Mouse (Mus musculus) intestine, embryonic 14.5 days (tissue): ENCODE results near the gene D430042O09Rik. TPM values are rescaled to one million over a fixed set of nuclear protein-coding genes. Genes with fewer than 3 reads are reported as not detected.

Experiments used
- ATAC-seq: fragments of 200-750 bp; cut with Nextera tagmentation; replicated peaks from 2 replicates; pipeline ENCODE4 v1.8.0; 2017; ENCODE audit warnings: low read depth, moderate number of reproducible peaks, moderate TSS enrichment, moderate library complexity; ENCODE audit not compliant: low FRiP score, low TSS enrichment
- DNase-seq: peaks from one replicate; pipeline ENCODE4 v3.0.0-alpha.2; 2018; ENCODE audit warnings: low spot score
- H3K27ac ChIP-seq: fragments of 300-500 bp; sonication (generic); 2 replicates; pipeline ENCODE4 v1.5.1; 2014; ENCODE audit warnings: low read depth, mild to moderate bottlenecking, control low read depth
- H3K27me3 ChIP-seq: fragments of 300-500 bp; sonication (generic); replicated peaks from 2 replicates; pipeline ENCODE4 v1.6.1; 2014; ENCODE audit warnings: low read length, control low read depth; ENCODE audit not compliant: control insufficient read depth, insufficient read depth
- H3K36me3 ChIP-seq: fragments of 300-500 bp; sonication (generic); 2 replicates; pipeline ENCODE4 v1.6.1; 2014; ENCODE audit warnings: low read length, control low read depth; ENCODE audit not compliant: control insufficient read depth, insufficient read depth
- H3K4me1 ChIP-seq: fragments of 300-500 bp; sonication (generic); replicated peaks from 2 replicates; pipeline ENCODE4 v1.6.1; 2014; ENCODE audit warnings: low read length, control low read depth, mixed read lengths; ENCODE audit not compliant: control insufficient read depth, insufficient read depth
- H3K4me2 ChIP-seq: fragments of 300-500 bp; sonication (generic); 2 replicates; pipeline ENCODE4 v1.6.1; 2014; ENCODE audit warnings: low read length
- H3K4me3 ChIP-seq: fragments of 300-500 bp; sonication (generic); 2 replicates; pipeline ENCODE4 v1.5.1; 2014; ENCODE audit warnings: low read depth, low read length, control low read depth, mixed read lengths
- H3K9ac ChIP-seq: fragments of 300-500 bp; sonication (generic); 2 replicates; pipeline ENCODE4 v1.6.1; 2014; ENCODE audit warnings: mild to moderate bottlenecking, low read length
- H3K9me3 ChIP-seq: fragments of 300-500 bp; sonication (generic); 2 replicates; pipeline ENCODE4 v1.6.1; 2016; ENCODE audit warnings: low read length, control low read depth; ENCODE audit not compliant: control insufficient read depth
- WGBS: fragments of 180-500 bp; shearing (Covaris S2); extraction: QIAGEN DNeasy Blood & Tissue Kit; methylation state at CpG from one replicate; pipeline ENCODE4 v1.1.7; 2014; 5-methylcytosine and 5-hydroxymethylcytosine counted together
- polyA plus RNA-seq: library from polyadenylated mRNA; unstranded; fragments of >200 nt; fragmentation: Nextera tagmentation; extraction: Ambion mirVana; gene quantifications from 2 replicates; pipeline ENCODE4 v1.2.1, GENCODE M21; 2014

The D430042O09Rik gene
- polyA plus RNA-seq, 1 experiment from 2014 or later, result 7.7 TPM

DNA sequence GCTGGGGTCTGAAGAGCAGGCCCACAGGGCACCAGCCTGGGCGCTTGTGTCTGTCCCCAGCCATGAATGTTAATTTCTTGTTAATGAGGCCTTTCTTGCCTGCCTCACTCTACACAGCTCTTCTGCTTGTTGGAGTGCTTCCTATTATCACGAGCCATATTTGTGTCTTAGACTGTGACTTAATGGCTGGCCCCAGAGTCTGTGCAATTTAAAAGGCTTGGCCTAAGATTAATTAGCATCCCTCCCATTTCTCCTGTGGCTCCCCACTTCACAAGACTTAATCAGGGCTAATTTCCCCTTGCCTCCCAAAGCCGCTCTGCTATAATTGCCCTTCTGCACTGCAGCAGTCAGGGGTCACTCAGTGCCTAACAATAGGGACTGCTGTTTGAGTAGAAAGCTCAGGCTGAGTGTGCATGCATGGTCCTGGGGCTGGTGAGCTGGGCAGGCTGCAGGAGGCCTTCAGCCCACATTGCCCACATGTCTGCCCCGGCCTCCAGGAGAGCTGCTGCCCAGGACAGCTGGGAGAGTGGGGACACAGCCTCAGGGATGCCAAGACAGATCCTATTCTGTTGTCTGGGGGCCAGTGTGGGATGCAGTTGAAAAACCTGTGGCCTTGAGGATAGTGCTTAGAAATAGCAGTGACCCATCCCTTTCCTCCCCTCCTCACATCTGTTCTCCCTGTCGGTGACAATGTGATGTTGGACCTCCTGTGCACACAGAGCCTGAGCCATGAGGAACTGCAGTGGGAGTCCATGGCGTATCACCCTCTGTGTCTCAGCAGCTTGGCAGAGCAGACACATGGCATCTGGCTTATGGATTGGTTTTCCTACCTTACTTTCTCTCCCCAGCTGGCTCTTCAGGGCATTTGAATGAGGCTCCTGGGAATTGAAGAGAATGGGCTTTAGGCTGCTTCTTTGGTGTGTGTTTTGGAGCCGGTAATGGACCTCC is 55.5 kb downstream of the D430042O09Rik start:
- Histone ChIP-seq H3K4me1 (no peaks in the 10 kb centered on the region), H3K36me3 (peaks cover 16% of the 10 kb centered on the region; the same call in 1 of the 2 replicates), H3K9ac (no peak overlapping the region), H3K27ac (no peak overlapping the region), H3K4me2 (no peak overlapping the region), H3K9me3 (no peaks in the 10 kb centered on the region), H3K27me3 (no peaks in the 10 kb centered on the region), H3K4me3 (no peak overlapping the region)
- 66% methylated on average over 7 of the region's 7 CpGs for WGBS
- ATAC-seq, result 0 out of 2 replicates have a peak, but pooled peaks have one; percentile 66
- DNase-seq, result no peak

DNA sequence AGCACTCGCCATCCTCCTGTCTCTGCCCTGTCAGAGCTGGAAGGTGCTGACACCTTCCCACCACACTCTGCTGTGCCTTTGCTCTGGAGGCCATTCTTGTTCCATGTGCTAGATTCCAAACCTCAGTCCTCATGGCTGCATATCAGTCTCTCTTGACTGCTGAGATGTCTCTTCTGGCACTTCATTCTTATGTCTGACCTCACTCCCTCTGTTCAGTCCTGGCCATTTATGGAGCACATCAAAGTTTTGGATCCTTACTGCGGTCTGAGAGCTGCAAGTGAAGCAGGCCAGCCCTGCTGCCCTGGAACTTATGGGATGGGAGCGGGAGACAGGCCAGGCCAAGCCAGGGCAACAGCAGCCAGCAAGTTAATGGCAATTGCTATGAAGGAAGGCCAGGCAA is 56.7 kb downstream of the D430042O09Rik start:
- WGBS, result 90% methylated on average over 3 of the region's 3 CpGs
- Histone ChIP-seq H3K4me2 (no peak overlapping the region), H3K27ac (no peak overlapping the region), H3K9me3 (no peaks in the 10 kb centered on the region), H3K4me1 (no peaks in the 10 kb centered on the region), H3K36me3 (peaks cover 16% of the 10 kb centered on the region; the same call in 1 of the 2 replicates), H3K4me3 (no peak overlapping the region), H3K27me3 (no peaks in the 10 kb centered on the region), H3K9ac (no peak overlapping the region)
- ATAC-seq (no peak), DNase-seq (no peak)

DNA sequence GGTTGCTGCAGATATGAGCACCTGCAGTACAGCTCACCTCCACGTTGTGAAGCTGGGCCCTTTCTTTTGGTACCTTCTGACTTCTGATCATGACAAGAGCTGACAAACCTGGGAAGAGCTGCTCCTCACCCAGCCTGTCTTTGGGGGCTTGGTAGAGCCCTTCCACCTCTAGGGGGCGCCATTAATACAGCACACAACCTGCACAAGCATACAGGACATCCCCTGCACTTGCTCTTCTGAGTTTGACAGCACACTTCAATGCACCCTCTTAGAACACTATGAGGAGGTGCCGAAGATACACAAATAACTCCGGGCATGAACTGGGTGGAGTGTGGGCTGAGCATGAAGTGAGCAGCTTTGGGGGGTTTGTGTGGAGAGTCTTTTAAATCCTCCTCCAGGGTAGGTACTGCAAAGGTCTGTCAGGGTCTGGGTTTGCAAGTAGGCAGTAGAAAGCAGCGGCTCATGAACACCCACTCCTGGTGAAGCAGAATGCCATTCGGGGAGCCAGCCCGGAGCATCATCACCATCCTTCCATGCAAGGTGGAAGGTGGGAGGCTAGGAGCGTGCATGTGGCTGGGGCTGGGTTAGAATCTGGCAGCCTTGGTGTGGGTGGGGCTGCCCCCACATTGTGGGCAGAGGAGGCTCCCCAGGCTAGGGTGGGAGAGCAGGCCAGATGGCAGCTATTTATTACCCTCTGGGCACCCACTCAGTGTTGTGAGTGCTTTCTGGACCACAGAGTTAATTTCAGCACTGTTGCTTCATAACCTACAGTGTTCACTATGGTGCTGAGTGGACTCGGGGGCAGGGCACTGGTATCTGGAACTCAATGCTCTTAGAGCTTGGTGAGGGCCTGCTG is 59.5 kb downstream of the D430042O09Rik start:
- Histone ChIP-seq H3K27me3 (no peaks in the 10 kb centered on the region), H3K4me1 (no peaks in the 10 kb centered on the region), H3K36me3 (peaks cover 11% of the 10 kb centered on the region; the same call in 1 of the 2 replicates), H3K4me3 (no peak overlapping the region), H3K9ac (no peak overlapping the region), H3K4me2 (no peak overlapping the region), H3K27ac (no peak overlapping the region), H3K9me3 (no peaks in the 10 kb centered on the region)
- no peak for ATAC-seq
- peak; percentile 66 for DNase-seq
- WGBS, result 59% methylated on average over 9 of the region's 9 CpGs

DNA sequence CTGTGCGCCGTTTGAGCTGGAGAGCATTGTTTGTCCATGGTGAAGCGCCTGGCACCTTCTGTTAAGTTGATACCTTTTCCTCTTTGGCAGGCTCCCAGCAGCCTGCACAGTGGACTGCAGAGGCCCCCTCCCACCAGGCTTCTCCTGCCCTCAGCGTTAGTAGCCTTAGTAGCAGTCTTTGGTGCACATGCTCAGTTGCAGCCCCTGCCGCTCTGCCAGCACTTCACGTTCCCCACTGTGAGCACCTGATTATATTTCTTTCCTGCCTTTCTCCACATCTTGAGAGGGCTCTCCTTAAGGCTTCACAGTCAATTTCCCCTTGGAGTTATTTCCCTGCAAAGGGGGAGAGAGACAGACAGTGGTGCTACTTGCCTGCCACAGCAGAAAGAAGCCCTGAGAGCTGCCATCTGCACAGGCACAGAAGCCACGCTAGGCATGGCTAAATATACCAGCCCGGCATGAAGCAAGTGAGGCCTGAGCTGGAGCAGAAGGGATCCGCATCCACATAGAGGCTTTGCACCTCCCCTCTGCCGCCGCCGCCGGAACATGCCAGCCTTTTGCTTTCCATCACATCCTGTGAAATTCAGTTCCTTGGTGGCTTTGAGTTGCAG is 65.4 kb downstream of the D430042O09Rik start:
- DNase-seq (no peak), ATAC-seq (no peak)
- Histone ChIP-seq H3K9ac (no peak overlapping the region), H3K36me3 (0 out of 2 replicates have a peak, but pooled peaks cover 20% of the 10 kb centered on the region), H3K4me1 (no peaks in the 10 kb centered on the region), H3K27ac (no peak overlapping the region), H3K4me2 (no peak overlapping the region), H3K4me3 (no peak overlapping the region), H3K27me3 (no peaks in the 10 kb centered on the region), H3K9me3 (no peaks in the 10 kb centered on the region)
- 83% methylated on average over 13 of the region's 13 CpGs for WGBS

DNA sequence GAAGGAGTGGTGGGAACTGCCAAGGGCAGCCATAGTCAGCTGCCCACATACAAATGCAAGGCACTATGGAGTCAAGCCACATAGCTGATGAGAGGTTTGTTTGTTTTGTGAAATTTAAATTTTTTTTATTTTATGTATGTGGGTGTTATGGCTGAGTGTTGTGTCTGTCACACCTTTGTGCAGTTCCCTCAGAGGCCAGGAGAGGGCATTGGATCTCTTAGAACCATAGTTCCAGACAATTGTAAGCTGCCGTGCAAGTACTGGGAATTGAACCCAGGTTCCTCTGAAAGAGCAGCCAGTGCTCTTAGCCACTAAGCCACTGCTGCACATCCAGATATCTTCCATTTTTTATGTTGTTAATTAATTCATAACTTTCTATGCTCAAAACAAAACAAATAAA is 75.5 kb downstream of the D430042O09Rik start:
- H3K4me2 ChIP-seq, result no peak overlapping the region
- peaks cover 2% of the 10 kb centered on the region; the same call in 1 of the 2 replicates for H3K36me3 ChIP-seq
- H3K9ac ChIP-seq, result no peak overlapping the region
- no peak for ATAC-seq
- no peak for DNase-seq
- no peak overlapping the region for H3K27ac ChIP-seq
- 88% methylated on average over 1 of the region's 1 CpGs for WGBS
- H3K27me3 ChIP-seq, result no peaks in the 10 kb centered on the region
- H3K4me3 ChIP-seq, result no peak overlapping the region
- no peaks in the 10 kb centered on the region for H3K9me3 ChIP-seq
- no peaks in the 10 kb centered on the region for H3K4me1 ChIP-seq

DNA sequence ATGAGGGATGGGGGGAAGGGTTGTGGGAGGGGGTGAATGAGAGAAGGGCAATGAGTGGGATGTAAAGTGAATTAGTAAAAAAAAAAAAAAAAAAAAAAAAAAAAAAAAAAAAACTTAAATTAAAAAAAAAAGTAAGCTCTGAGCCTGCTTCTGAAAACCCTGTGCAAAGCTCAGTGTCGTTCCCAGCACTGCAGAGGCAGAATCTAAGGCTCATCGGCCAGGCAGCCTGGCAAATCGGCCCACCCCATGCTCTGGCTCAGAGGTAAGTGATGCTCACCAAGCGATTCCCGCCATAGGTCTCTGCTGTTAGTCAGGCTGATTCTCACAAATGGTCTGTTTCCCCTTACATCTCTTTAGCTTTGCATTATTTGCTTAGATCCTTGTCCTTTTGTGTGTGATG is 78.4 kb downstream of the D430042O09Rik start:
- no peak overlapping the region for H3K9ac ChIP-seq
- H3K27me3 ChIP-seq, result no peaks in the 10 kb centered on the region
- H3K4me1 ChIP-seq, result no peaks in the 10 kb centered on the region
- H3K36me3 ChIP-seq, result no peaks in the 10 kb centered on the region
- no peak overlapping the region for H3K4me3 ChIP-seq
- DNase-seq, result no peak
- 85% methylated on average over 5 of the region's 5 CpGs for WGBS
- H3K9me3 ChIP-seq, result no peaks in the 10 kb centered on the region
- ATAC-seq, result no peak
- no peak overlapping the region for H3K27ac ChIP-seq
- no peak overlapping the region for H3K4me2 ChIP-seq

DNA sequence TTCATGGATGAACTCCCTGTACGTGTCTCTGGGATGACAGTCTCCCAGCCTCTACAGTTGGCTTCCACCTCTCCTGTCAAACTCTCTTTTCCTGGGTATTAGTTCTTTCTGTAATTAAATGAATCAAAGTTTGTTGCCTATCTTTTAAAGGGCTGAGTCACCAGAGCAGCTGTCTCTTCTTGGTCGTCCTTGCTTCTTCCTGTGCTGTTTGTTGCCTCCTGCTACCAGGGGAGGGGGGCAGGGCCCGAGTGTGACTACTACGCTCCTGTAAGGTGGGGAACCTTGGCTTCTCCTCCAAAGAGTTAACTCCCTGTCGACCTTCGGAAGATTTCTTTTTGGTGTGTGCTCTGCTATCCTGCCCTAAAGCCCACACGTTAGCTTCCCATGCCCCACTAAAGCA is 79.4 kb downstream of the D430042O09Rik start:
- 50% methylated on average over 7 of the region's 7 CpGs for WGBS
- H3K27me3 ChIP-seq, result no peaks in the 10 kb centered on the region
- H3K4me1 ChIP-seq, result no peaks in the 10 kb centered on the region
- H3K4me2 ChIP-seq, result no peak overlapping the region
- H3K9me3 ChIP-seq, result no peaks in the 10 kb centered on the region
- ATAC-seq (no peak), DNase-seq (no peak)
- H3K4me3 ChIP-seq, result no peak overlapping the region
- no peak overlapping the region for H3K27ac ChIP-seq
- no peak overlapping the region for H3K9ac ChIP-seq
- no peaks in the 10 kb centered on the region for H3K36me3 ChIP-seq

DNA sequence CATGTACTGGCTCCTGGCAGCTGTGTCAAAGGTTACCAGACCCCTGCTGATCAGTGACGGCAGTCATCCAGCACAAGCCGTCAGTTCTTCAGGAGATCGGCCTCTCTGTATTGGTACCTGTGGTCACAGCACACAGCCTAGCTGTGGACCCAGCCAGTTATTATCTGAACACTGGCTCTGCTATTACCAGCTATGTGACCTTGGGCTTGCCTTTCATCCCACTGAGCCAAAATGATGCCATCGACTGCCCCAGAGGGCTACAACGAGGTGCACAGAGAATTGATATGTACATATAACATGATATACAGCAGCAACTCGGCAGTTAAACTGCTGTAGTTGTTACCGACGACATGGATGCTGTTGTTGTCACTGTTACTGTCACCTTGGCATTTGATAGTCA is 82.4 kb downstream of the D430042O09Rik start:
- 74% methylated on average over 8 of the region's 8 CpGs for WGBS
- no peaks in the 10 kb centered on the region for H3K27me3 ChIP-seq
- H3K4me1 ChIP-seq, result no peaks in the 10 kb centered on the region
- H3K4me3 ChIP-seq, result no peak overlapping the region
- H3K9ac ChIP-seq, result no peak overlapping the region
- no peaks in the 10 kb centered on the region for H3K36me3 ChIP-seq
- H3K9me3 ChIP-seq, result no peaks in the 10 kb centered on the region
- H3K4me2 ChIP-seq, result no peak overlapping the region
- no peak overlapping the region for H3K27ac ChIP-seq
- no peak for DNase-seq
- ATAC-seq, result no peak
